Mouse (Mus musculus) neutrophil, adult 5-6 weeks (primary cell): ENCODE data around the gene Retreg2. TPM values are rescaled to one million over a fixed set of nuclear protein-coding genes. Genes with fewer than 3 reads are reported as not detected.

Experiments
- ATAC-seq: fragments of 151-379, 151-347 bp; 2 replicates; pipeline ENCODE4 v1.8.0; 2017; ENCODE audit warnings: mild to moderate bottlenecking, moderate TSS enrichment; ENCODE audit not compliant: insufficient number of reproducible peaks, poor library complexity, low FRiP score, severe bottlenecking; ENCODE audit errors: extremely low read depth
- total RNA-seq: library from RNA; stranded (forward); fragments of 200-1000 nt; gene quantifications from 2 replicates; pipeline ENCODE4 v1.2.3, GENCODE M21; 2017

The Retreg2 gene
- total RNA-seq, 1 experiment from 2014 or later = 85.1 TPM

- no peak for ATAC-seq
Observed at GRCm38 (mm10) chr1:75159540-75160255, 17.1 kb downstream of the Retreg2 start.

- ATAC-seq = no peak
Observed at GRCm38 (mm10) chr1:75160256-75160617, 17.7 kb downstream of the Retreg2 start.

GRCm38 (mm10) chr1:75168093-75168471, 25.5 kb downstream of the Retreg2 start:
- no peak for ATAC-seq

- ATAC-seq = peak; percentile 91
Observed at GRCm38 (mm10) chr1:75168472-75169464, 26.2 kb downstream of the Retreg2 start, which contains the start of gene Zfand2b. Zfand2b (plus strand) TSS chr1:75168646.

GRCm38 (mm10) chr1:75179334-75180104, 36.9 kb downstream of the Retreg2 start:
- ATAC-seq = no peak

GRCm38 (mm10) chr1:75180105-75180590, 37.6 kb downstream of the Retreg2 start, which contains the start of gene Abcb6:
Abcb6 (minus strand) TSS chr1:75180392.
- peak; percentile 86 for ATAC-seq

GRCm38 (mm10) chr1:75180741-75181140, 38.2 kb downstream of the Retreg2 start:
- ATAC-seq = no peak

- no peak for ATAC-seq
Observed at GRCm38 (mm10) chr1:75181377-75181870, 38.8 kb downstream of the Retreg2 start.

- no peak for ATAC-seq
Observed at GRCm38 (mm10) chr1:75182160-75182559, 39.6 kb downstream of the Retreg2 start.

GRCm38 (mm10) chr1:75185495-75185894, 42.9 kb downstream of the Retreg2 start:
- no peak for ATAC-seq

GRCm38 (mm10) chr1:75187126-75187525, 44.5 kb downstream of the Retreg2 start:
- no peak for ATAC-seq

GRCm38 (mm10) chr1:75187914-75188483, 45.4 kb downstream of the Retreg2 start:
- peak; percentile 68 for ATAC-seq

GRCm38 (mm10) chr1:75190577-75190976, 48.0 kb downstream of the Retreg2 start:
- ATAC-seq = no peak

GRCm38 (mm10) chr1:75191258-75191621, 48.7 kb downstream of the Retreg2 start:
- no peak for ATAC-seq

GRCm38 (mm10) chr1:75191622-75192402, 49.2 kb downstream of the Retreg2 start, which contains the start of the genes Ankzf1 and Atg9a:
Ankzf1 (plus strand) TSS chr1:75192151.
Atg9a (minus strand) TSS chr1:75192196.
- ATAC-seq = peak; percentile 95

GRCm38 (mm10) chr1:75192452-75192851, 49.9 kb downstream of the Retreg2 start:
- no peak; the same call in 1 of the 2 replicates for ATAC-seq
